Mouse (Mus musculus) cerebellum, adult 2 months (tissue): ENCODE measurements around the gene Kcna6. TPM values are rescaled to one million over a fixed set of nuclear protein-coding genes. Genes with fewer than 3 reads are reported as not detected.

Source experiments
- DNase-seq, 2 experiments: peaks; one replicate each; pipeline ENCODE4 v3.0.0; 2021
- H3K27ac ChIP-seq: fragments of 200-500 bp; 2 replicates; pipeline ENCODE4 v1.5.1; 2012; ENCODE audit warnings: low read length, control low read depth, inconsistent platforms; ENCODE audit not compliant: insufficient read depth
- H3K27me3 ChIP-seq: fragments of 200-500 bp; 2 replicates; pipeline ENCODE4 v1.6.1; 2012; ENCODE audit warnings: inconsistent platforms, mild to moderate bottlenecking, low read length, moderate library complexity; ENCODE audit not compliant: control insufficient read depth, insufficient read depth
- H3K4me1 ChIP-seq: fragments of 200-500 bp; 2 replicates; pipeline ENCODE4 v1.6.1; 2011; ENCODE audit warnings: low read length; ENCODE audit not compliant: control insufficient read depth, insufficient read depth
- H3K4me3 ChIP-seq: fragments of 200-500 bp; replicated peaks from 2 replicates; pipeline ENCODE3; 2011; ENCODE audit warnings: mild to moderate bottlenecking, low read depth, low read length, control low read depth; ENCODE audit not compliant: insufficient read depth
- CTCF ChIP-seq: fragments of 200-500 bp; IDR thresholded peaks from 2 replicates; pipeline ENCODE4 v1.5.1; 2011; ENCODE audit warnings: low read depth, mild to moderate bottlenecking, control low read depth, low read length, moderate library complexity, borderline replicate concordance; ENCODE audit not compliant: insufficient read depth
- POLR2A ChIP-seq: fragments of 200-500 bp; IDR thresholded peaks from 2 replicates; pipeline ENCODE4 v1.6.1; 2011; ENCODE audit warnings: low read length, control low read depth, borderline replicate concordance; ENCODE audit not compliant: insufficient read depth
- WGBS: fragments of 180-500 bp; shearing (Covaris S2); methylation state at CpG from one replicate; pipeline ENCODE4 v1.1.7; 2018; 5-methylcytosine and 5-hydroxymethylcytosine counted together
- polyA plus RNA-seq: library from polyadenylated mRNA; depleted of rRNA; stranded (reverse); fragments of >200 nt; gene quantifications from 2 replicates; pipeline ENCODE4 v1.2.3, GENCODE M21; 2012

The Kcna6 gene
- polyA plus RNA-seq, 1 experiment: 47.3 TPM

DNA sequence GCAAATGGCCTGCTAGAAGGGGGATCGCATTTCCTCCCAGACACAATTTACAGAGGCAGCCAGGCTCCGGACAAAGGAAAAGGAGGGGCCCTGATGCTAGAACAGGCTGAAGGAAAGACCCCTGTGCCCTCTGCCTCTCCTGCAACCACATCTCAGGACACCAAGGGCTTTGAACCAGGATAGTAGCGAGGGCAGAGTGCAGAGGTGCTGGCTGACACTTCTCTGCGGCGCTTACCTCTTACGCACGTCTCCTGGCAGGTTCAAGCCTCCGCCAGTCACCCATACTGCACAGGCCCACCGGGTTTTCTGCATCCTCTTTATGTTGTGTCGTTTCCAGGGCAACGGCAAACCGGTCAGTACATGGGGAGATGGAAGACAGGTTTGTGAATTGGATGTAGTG, 12.0 kb upstream of the Kcna6 start:
- DNase-seq: no peak
- H3K27me3 ChIP-seq: no peaks in the 10 kb centered on the region
- H3K4me3 ChIP-seq: no peak overlapping the region
- WGBS: 49% methylated on average over 12 of the region's 12 CpGs
- no peaks in the 10 kb centered on the region for H3K4me1 ChIP-seq
- no peak overlapping the region for H3K27ac ChIP-seq
- TF ChIP-seq CTCF (no peak), POLR2A (no peak)

DNA sequence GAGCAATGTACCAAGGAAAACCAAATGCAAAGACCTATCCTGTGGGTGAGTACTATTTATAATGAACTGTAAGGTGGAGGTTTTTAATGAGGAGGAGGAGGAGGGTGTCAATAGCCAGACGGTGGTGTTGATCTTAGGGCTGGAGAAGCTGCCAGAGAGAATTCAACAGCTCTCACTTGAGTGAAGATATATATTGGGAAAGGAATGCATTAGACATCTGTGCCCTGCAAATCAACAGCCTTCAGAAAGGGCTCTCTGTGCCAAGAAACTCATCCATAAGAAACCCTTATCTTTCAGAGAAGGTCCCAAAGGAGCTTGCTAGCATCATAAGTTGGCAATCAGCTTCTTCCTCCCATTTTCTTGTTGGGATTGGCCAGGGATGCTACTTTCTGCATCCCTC, 5.4 kb upstream of the Kcna6 start:
- Histone ChIP-seq H3K27ac (no peak overlapping the region), H3K27me3 (no peaks in the 10 kb centered on the region), H3K4me3 (no peak overlapping the region), H3K4me1 (no peaks in the 10 kb centered on the region; the same call in 1 of the 2 replicates)
- 41% methylated on average over 1 of the region's 1 CpGs for WGBS
- no peak for DNase-seq
- TF ChIP-seq POLR2A (no peak), CTCF (no peak)

DNA sequence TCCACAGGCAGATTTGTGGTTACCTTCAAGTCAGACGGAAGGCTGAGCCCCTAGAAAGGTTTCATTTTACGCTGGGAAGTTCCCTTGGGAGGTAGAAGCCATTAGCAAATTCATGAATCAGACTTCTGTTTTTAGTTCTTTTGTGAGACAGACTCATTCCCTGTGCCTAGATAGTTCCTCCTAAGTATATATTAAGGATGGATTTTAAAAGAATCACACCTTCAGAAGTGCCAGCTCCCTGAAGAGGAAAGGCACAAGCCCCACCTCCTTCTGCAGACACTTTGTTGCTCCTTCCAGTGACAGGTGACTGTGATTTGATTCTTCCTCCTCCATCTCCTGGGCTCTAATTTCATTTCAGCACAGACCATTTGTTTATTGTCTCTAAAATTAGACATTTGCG, 2.1 kb upstream of the Kcna6 start:
- WGBS: 81% methylated on average over 3 of the region's 3 CpGs
- no peak overlapping the region for H3K4me3 ChIP-seq
- no peaks in the 10 kb centered on the region for H3K27me3 ChIP-seq
- no peak for TF ChIP-seq CTCF
- TF ChIP-seq POLR2A: no peak
- peaks cover 5% of the 10 kb centered on the region for H3K4me1 ChIP-seq
- H3K27ac ChIP-seq: no peak overlapping the region
- DNase-seq: no peak

DNA sequence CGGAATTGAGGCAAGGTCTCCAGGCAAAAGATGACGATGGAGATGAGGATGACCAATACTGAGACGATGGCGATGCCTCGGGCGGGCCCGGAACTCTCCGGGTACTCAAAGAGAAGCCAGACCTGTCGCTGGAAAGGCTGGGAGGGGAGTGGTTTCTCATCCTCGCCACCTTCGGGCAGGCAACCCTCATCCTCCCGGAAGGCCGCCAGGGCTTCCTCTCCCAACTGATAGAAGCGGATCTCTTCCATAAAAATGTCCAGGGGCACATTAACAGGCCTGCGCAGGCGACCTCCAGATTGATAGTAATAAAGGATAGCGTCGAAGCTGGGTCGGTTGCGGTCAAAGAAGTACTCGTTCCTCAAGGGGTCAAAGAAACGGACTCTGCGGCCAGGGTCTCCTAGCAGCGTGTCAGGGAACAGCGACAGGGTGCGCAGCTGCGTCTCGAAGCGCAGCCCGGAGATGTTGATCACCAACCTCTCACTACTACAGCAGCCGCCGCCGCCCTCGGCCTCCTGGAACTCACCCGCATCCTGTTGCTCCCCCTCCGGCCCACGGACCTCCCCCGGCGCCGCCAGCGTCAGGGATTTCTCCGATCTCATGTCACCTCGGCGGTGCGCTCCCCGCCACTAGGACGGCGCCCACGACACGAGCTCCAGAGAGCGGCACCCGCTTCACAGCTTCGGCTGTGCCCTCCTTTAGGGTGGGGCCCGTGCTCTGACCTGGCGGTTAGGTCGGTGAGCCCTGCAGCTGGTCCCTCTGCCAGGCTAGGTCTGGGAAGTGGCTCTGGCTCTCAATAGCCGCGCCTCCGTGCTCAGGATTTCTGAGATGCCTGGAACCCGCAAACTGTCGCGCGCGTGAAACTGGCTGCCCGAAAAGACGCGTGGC, 906 bp downstream of the Kcna6 start:
- H3K4me3 ChIP-seq: peak overlapping the region; percentile 35
- H3K4me1 ChIP-seq: peaks cover 9% of the 10 kb centered on the region
- 2% methylated on average over 67 of the region's 67 CpGs for WGBS
- no peaks in the 10 kb centered on the region for H3K27me3 ChIP-seq
- no peak overlapping the region for H3K27ac ChIP-seq
- TF ChIP-seq CTCF: no peak
- no peak for TF ChIP-seq POLR2A
- peak; percentile 26 to 28 for DNase-seq

DNA sequence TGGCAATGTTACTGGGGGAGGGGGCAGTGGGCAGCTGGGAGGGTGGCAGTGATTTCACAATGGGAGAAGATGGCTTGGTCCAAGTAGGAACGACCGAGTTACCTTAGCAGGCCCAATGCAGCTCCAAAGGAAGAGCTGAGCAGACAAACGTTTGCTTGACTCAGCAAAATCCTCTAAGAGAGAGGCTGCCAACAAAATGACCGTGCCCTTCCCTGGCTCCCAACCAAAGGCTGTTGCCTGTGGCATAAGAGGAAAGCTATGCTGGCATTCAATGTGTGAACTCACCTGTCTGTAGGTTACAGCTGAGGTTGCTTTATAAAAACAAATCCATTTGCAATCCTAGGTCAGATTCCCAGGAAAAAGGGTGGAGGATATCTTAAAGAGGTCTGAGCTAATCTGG, 3.5 kb downstream of the Kcna6 start:
- Histone ChIP-seq H3K4me1 (peaks cover 14% of the 10 kb centered on the region), H3K27ac (no peak overlapping the region), H3K4me3 (no peak overlapping the region), H3K27me3 (no peaks in the 10 kb centered on the region)
- DNase-seq: peak; percentile 33 to 53
- 5% methylated on average over 4 of the region's 4 CpGs for WGBS
- no peak for TF ChIP-seq POLR2A
- TF ChIP-seq CTCF: no peak

DNA sequence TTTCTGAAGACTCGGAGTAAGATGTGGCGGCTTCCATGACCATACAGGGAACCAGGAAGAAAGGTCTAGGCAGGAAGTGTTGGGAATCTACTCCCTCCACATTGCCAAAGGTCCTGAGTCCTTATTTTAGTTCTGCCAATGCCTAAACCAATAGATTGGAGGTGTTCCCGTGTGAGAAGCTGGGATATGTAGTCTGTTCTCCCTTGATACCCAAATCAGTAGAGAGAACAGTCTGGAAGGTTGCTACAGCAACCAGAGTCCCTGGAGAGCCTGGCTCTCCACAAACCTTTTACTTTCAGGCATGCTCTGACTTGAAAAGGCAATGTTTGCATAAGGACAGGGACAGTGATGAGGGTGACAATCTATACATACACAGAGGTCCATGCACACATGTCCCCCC, 4.7 kb downstream of the Kcna6 start:
- no peak for TF ChIP-seq CTCF
- TF ChIP-seq POLR2A: no peak

DNA sequence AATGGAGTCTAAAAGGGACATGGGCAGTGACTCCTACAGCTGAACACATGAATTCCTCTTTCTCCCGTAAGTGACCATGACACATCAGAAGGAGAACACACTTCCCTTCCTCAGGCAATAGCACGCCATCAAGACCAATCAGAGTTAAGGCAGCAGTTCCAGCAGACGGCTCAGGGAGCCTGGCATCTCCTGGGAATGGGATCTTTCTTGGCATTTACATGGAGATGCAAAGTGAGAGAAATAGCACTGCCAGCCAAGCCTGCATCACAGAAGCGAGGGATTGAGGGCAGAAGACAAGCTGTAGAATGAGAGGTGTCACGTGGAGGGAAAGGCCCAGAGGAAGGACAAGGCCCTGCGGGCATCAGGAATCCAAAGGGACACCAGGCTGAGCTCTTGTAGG, 7.8 kb downstream of the Kcna6 start:
- H3K27ac ChIP-seq: 0 out of 2 replicates have a peak overlapping the region, but pooled peaks have one; percentile 16
- H3K4me3 ChIP-seq: no peak overlapping the region
- no peak for DNase-seq
- TF ChIP-seq POLR2A (no peak), CTCF (no peak)
- peaks cover 9% of the 10 kb centered on the region; the same call in 1 of the 2 replicates for H3K4me1 ChIP-seq
- H3K27me3 ChIP-seq: no peaks in the 10 kb centered on the region
- 61% methylated on average over 6 of the region's 6 CpGs for WGBS

More for the DNA sequence above, 4.7 kb downstream of the Kcna6 start:
- WGBS: 69% methylated on average over 3 of the region's 3 CpGs
- H3K4me1 ChIP-seq: peaks cover 14% of the 10 kb centered on the region
- no peaks in the 10 kb centered on the region for H3K27me3 ChIP-seq
- DNase-seq: no peak
- no peak overlapping the region for H3K27ac ChIP-seq
- no peak overlapping the region for H3K4me3 ChIP-seq

DNA sequence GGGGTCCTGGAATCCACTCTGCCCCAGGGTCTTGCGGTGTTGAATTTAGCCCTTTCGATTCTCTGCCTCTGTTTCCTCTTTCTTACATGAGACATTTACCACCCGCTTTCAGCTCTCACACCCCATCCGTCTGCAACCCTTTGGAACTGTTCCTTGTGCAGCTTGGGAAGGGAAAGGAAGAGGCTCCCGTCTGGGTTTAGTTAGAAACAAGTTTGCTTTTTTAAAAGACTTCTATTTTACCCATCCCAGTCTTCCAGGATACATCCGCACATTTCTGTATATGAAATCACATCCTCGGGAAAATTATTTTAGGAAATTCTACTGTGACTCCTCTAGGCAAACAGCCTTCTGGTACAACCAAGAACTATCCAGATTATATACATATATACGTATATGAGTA, 11.7 kb downstream of the Kcna6 start:
- H3K27me3 ChIP-seq: no peaks in the 10 kb centered on the region
- H3K4me3 ChIP-seq: no peak overlapping the region
- no peak overlapping the region for H3K27ac ChIP-seq
- DNase-seq: no peak
- TF ChIP-seq POLR2A (no peak), CTCF (no peak)
- WGBS: 87% methylated on average over 8 of the region's 8 CpGs
- peaks cover 5% of the 10 kb centered on the region; the same call in 1 of the 2 replicates for H3K4me1 ChIP-seq
